Mouse (Mus musculus) lung, postnatal 36 days (tissue): ENCODE measurements at regions not wholly inside any gene's neighbourhood (a gene's known extent, or its start where the extent isn't known, plus 50 kb on each side); places are given as distances from the start of the nearest gene placed in this dataset.

Experiments used
- DNase-seq: peaks from one replicate; pipeline ENCODE4 v3.0.0; 2022; ENCODE audit warnings: mixed read lengths

- peak; percentile 1 for DNase-seq
These were observed 73.0 kb upstream of the Nrn1 start for GRCm38 (mm10) chr13:36807961-36808360.

- peak; percentile 59 for DNase-seq
These were observed 54.4 kb upstream of the Nrn1 start for GRCm38 (mm10) chr13:36789360-36789759.
